Mouse (Mus musculus): ENCODE results near the gene Gm13078.

Gm13078 gene

GRCm38 (mm10) chr4:143719155-143719554 is at the start of gene Gm13078:
Gene Gm13078, plus strand, starts transcription at chr4:143719455.
- DNase-seq: no peak

GRCm38 (mm10) chr4:143702611-143703010 is 16.6 kb upstream of the Gm13078 start, which contains the start of gene Gm13089:
Gene Gm13089, minus strand, starts transcription at chr4:143702711.
- no peak for DNase-seq
